Mouse (Mus musculus) lung, postnatal 4 days (tissue): ENCODE results near the gene Ctrb1.

Experiments
- DNase-seq, 2 experiments: peaks; one replicate each; pipeline ENCODE4 v3.0.0; 2021

The Ctrb1 gene

DNA sequence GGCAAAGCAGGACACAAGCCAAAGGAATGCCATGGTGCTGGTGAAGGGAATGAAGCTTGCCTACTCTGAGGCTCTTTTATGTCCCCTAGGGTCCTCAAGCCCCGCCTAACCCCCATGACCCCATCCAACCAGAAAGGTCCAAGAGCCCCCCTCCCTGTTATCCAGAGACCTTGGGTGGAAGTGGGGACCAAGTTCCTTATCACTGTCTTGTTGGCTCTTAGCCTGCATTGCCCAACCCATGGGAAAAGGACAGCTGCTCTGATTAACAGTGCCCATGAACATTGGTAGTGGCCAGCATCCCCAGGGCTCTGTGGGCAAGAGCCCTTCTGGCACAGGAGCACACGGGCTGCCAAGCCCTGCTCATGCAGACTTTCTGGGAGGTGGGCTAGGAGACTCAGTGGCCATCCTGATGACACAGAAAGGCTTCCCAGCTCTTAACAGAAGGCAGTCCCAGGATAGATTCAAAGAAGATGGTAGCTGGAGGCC, at the start of gene Ctrb1:
Gene Ctrb1, minus strand, starts transcription at position 51 of the 486 bp plus-strand sequence.
- DNase-seq = no peak

DNA sequence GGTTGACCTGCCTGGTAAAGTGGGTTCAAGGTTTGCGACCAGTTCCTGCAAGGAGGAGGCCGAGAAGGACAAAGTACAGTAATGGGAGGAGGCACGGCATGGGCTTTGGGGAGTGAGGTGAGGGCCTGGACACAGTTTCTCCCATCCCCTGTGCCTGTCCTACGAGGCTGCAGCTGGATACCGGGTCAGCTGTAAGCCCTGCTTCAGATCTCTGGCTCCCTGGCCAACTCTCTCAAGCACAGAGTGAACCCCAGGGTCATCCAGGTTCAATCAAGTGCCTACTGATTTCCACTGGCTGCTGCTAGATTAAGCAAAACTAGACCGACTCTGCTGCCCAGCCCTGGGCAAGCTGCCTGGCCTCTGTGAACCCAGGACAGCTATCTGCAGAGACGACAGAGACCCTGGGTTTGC, 49.5 kb upstream of the Ctrb1 start:
- peak in 1 of 2 experiments; percentile 22 for DNase-seq

DNA sequence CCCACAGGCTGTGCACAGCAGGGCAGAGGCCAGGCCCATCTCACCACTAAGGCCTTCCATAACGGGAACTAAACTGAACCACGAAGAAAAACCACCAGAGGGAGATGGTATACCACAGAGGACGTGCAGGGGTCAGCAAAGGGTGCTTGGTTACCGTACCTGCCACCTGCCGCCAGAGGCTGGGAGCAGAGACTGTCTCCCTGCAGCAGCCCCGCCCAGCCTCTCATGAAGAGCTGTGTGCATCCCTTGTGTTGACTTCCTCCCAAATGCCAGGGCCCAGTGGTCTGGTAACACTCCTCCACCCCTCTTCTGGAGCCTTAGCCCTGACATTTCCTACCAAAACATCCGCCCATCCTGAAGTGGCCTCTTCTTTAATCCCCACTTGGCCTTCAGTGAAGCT, 48.8 kb upstream of the Ctrb1 start:
- peak in 1 of 2 experiments; percentile 40 for DNase-seq

DNA sequence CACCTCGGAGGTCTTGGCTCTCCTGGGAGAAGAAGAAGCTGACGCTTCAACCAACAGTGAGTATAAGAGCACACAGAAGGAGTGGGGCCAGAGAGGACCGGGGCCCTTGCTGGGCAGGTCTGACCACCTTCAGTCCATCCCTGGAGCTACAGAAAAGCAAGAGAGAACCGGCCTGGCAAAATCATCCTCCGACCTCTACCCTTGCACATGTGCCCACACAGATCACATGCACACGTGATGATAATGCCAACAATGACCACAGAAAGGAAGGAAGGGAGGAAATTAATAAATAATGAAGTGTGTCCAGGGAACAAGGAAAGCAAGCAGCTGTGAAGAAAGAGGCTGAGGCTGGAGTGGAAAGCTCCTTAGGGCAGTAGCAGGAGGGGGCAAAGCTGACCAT, 48.1 kb upstream of the Ctrb1 start:
- peak in 1 of 2 experiments; percentile 20 for DNase-seq

DNA sequence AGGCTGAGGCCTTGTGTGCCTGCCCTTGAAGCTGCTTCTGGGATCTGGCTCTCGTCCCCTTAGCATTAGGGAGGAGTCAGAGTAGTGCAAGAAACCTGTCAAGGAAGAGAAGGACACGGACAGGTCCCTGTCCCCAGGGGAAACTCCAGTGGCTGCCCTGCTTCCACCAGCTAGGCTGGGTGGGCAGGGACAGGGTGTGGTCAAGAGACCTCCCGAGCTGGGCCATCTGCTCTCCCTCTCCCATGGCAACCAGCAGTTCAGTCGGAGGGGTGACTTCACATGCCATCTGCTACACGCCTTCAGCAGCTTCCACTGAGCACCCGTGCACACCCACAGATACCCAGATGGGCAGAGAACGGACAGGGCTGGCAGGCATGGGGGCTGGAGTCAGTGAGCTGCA, 45.5 kb upstream of the Ctrb1 start:
- DNase-seq = peak in 1 of 2 experiments; percentile 42

DNA sequence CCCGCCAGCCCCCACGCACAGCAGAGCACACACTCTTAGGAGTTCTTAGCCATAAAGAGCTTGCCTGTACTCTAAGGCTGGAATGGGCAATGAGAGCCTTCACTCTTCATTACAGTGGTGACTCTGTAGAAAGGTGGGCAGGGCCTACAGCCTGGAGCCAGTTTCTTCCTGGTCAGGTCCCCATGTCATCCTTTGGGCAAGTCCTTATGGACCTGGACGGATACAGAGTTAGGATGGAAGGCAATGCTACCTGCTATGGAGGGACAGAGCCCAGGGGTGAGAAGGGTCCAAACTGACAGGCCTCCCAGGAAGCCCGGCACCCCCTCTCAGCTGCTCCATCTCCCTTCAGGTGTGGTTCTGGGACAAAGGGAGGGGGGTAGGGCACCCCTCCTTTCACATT, 45.0 kb upstream of the Ctrb1 start:
- peak in 1 of 2 experiments; percentile 19 for DNase-seq

DNA sequence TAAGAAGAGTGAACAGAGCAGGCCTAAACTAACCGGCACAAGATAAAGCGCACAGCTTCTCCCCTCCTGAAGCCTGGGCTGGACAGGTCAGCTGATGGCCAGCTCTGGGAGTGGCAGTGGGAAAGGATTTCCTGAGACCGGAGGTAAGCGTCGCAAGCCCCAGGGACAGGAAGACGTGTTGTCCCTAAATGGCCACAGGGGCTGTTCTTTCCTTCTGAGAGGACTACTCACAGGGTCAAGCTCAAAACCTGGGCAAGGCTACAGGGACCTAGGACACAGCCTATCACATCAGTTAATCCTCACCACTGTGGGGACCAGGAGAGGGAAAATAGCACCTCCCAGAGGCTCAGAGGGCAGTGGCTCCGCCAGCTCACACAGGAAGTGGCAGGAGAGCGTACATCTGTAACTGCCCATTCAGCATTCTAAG, 44.5 kb upstream of the Ctrb1 start:
- DNase-seq = peak; percentile 65 to 74

DNA sequence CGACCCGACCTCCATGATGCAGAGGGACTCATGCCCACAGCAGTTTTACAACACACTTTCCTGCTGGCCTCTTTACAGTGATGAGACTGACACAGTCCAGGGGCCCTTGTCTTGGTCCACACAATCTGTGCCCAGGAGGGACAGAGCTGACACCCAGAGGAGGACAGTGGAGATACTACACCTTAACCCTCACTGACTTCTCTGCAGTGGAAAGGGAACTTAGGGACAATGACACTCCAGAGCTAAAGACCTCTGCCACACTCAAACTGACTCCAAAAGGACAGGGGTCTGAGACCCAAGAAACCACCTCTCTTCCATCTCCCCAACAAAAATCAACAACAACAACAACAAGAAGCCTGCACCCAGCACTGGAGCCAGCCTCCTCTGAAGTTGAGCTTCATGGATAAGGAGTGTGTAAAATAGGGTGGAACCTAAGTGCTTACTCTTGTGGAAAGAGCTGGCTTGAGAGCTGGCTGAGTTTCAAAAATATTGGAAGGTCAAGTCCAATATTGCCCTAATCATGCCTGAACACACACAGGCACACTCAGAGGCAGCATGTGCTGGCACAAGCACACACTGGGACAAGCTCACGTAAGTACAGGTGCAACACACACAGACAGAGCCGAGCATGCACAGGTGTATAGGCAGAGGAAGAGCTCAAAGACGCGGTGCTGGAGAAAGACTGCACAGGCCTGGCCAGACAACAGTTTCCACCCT, 43.6 kb upstream of the Ctrb1 start:
- peak in 1 of 2 experiments; percentile 32 for DNase-seq

DNA sequence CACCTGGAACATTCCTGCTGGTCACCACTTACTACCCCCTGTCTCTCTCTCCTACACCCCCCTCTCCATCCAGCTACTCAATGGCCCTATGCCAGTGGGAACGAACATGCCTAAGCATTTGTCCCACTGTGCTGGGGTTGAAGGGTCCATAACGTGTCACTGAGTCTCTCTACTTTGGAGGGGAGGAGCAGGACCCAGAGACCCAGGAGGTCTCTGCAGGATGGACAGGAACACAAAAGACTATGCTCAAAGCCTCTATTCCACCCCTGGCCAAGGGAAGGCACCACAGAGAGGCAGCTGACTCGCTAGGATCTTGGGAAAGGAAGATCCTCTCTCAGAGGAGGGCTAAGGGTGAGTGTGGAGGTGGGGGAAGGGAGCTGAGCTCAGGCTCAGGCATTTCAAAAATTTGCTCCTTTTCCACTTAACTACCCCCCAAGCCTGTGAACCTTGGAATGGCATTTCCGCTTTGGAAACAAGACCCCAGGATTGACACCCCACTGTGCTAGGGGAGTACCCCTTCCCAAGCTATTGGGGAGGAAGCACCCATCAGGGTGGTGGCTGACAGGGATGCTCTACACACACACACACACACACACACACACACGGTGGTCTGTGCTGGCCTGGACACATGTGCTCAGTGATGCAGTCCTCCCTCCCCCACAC, 42.9 kb upstream of the Ctrb1 start:
- peak in 1 of 2 experiments; percentile 49 for DNase-seq

DNA sequence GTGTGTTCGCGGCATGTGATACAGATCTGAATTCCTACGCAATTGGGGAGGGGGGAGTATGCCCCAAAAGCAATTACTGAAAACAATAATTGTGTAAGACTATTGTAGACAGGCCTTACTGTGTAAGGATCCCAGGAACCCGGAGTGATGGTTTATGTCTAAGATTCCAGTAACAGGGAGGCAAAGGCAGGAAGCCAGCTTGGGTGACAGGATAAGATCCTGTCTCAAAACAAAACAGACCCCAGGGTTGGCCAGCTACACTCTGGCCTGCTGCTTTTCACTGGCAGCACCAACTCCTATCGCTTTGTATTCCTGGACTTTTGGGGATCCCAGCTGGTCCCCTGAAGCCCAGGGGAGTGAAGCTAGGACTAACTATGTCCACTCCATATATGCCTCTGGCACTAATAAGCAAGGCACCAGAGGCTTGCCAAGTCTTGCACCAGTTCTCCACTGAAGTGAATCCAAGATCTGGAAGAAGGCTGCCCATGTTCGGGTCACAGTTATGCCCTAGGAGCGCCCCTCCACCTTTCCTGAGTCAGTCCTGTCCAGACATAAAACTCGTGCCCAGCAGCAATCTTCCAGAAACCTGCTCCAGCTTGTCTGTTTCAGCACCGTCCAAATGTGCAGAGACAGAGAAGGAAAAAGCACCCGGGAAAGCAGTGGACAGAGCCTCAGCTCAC, 41.7 kb upstream of the Ctrb1 start:
- peak; percentile 55 to 62 for DNase-seq

DNA sequence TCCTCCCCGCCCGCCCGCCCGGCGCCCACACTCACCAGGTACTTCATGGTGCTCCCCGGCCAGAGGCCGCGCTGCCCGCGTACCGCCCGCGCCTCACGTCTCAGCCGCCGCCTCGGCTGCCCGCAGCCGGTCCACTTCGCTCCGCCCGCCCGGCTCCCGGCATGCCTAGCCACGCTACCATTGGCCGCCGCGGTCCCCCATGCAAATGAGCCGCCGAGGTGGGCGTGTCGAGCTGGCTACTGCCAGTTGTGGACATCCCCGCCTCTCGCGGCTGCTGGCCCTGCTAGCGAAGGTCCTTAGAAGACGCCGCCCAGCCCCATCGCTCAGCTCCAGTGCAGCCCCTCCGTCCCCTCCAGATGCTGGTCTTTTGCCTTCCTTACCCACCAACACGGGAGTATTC, 41.2 kb upstream of the Ctrb1 start:
- DNase-seq = peak; percentile 97 to 98

DNA sequence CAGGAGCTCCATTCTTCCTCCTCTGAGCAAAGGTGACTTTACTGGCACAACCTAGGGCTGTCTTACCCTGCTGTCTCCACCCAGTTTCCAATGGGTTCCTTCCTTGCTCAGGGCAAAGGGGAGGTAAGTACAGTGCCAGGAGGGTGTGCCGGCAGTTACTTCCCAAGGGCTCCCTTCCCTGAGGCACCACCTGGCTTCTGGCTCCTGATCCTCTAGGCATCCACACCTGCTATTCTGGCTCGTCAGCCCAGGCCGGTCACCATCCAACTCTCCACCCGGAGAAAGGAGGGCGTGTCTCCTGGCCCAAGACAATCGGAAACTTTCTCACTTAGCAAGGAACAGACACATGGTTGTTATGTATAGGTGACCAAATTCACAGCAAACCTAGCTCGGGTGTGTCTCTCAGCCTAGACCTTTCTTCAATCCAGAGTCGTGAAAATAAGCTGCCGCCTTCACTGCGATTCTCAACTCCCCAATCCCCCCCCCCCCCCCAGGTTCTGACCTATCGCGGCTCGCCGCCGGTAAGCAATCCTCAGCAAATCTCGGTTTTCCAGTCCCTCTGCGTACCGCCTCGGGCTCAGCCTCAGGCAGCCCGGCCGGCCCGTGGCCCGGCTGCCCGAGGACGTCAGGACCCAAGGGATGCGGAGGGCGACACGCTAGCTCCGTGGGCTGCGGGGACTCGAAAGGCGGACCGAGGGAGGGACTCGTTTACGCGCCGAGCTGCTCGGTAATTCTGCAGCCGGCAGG, 40.6 kb upstream of the Ctrb1 start:
- peak; percentile 42 to 57 for DNase-seq

DNA sequence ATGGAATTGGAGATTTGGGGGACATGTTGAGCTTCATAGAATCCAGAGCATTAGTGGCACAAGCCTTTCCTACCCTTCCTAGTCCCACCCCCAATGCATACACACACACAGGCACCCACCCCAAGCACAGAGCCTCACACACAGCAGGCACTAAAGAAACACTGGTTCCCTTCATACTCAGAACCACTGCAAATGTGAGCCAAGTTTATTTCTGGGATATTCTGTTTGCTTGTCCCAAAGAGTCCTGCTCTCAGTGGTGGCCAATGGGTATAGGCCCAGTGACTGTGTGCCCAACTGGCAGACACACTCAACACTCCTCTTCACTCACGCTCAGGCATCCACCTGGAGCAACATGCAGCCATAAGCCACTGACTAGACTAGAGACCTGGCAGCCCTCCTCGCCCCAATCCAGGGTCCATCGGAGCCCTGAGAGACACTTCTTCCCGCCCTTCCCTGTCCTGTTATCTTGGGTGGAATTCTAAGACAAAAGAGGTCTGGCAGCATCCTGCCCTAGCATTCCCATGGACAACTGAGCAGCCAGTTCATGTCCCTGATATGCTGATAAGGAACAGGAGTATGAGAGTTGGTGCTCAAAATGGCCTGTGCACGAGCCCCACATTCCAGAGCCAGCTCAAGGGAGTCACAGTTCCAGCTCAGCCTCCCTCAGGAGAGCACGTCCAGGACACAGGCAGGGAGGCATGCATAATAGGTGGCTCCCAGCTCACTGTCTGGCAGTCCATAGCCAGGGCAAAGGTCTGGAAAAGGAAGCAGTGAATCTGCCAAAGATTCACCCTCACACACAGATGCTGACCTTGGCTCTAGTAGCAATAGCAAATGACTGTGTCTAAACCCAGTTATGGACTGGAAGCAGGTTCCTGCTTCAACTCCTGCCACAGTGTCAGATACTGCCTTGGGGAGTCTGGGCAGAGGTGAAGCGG, 38.7 kb upstream of the Ctrb1 start:
- DNase-seq = peak in 1 of 2 experiments; percentile 28

DNA sequence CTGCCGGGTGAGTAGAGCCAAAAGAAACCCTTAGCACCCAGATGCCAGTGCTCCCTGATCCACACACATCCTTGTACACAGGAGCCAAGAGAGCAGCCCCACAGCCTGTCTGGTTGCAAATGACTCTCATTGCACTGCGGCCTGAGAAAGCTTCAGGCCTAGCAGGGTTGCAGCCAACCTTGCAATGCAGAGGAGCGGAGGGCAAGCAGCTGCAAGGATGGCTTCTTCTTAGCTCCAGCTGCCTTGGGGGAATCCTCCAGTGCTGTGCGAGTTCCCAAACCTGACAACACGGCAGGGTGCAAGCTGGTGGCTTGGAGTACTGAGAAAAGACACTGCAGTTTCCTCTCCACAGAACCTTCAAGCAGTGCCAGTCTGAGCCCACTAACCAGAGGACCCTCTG, 37.7 kb upstream of the Ctrb1 start:
- no peak for DNase-seq

DNA sequence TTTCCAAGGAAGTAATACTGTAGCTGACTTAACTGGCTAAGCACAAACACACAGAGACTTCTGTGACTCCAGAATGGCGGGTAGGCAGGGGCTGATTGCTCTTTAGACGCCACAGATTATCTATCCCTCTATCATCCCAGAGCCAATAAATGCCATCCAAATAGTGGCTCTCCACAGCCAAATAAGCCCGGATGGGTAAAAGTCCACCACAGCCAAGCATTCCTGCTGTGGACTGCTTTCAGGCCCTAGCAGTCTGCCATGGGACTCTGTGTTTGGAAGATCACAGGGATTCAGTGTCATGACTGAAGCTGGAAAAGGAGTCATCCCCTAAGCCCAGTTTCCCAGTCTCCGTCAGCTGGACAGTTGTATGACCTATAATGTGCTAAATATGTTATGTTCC, 36.7 kb upstream of the Ctrb1 start:
- DNase-seq = no peak

DNA sequence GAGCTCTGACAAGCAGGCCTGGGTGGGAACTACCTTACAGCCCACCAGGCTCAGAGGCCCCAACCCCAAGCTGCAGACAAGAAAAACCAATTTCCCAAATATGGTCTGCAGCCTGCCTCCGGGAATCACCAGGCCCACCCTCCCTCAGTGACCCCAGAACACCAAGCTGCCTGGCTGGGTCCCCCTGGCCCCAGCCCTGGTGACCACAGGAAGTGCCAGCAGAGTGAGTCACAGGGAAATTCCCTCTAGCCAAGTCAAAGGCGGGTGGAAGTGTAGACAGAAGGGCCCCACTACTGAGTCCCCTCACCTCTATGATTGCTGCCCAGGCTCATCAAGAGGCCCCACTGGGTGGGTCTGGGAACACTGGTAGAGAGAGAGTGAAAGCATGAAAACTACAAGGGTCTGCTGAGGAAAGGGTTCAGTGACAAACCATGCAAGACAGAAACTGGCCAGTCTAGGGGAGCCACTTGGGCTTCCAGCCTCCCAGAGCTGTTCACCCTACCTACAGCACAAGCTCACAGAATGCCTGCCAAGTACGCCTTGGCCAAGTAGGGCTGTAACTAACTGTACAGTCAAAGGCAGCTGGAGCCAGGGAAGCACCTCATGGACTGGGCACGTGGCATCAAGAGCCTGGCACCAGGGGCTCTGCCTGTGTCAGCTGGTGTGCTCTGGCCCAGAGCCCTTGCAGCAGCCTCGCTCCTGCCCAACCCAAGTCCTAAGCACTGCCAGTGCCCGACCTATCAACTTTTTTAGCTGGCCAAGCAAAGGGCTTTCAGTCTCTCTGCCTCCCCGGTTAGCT, 35.5 kb upstream of the Ctrb1 start:
- DNase-seq = peak; percentile 69 to 86

DNA sequence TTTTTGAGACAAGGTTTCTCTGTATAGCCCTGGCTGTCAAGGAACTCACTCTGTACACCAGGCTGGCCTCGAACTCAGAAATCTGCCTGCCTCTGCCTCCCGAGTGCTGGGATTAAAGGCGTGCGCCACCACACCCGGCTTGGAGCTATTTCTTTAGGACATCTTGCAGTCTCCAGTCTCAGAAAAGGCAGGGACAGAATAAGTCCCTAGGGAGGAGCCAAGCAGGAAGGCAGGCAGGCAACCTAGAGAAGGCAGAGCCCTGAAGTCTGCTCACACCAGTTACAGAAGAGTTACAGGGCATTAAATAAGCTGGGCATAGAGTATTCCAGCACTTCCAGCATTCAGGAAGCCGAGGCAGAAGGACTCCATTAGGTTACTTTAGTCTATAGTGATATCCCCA, 34.5 kb upstream of the Ctrb1 start:
- no peak for DNase-seq

DNA sequence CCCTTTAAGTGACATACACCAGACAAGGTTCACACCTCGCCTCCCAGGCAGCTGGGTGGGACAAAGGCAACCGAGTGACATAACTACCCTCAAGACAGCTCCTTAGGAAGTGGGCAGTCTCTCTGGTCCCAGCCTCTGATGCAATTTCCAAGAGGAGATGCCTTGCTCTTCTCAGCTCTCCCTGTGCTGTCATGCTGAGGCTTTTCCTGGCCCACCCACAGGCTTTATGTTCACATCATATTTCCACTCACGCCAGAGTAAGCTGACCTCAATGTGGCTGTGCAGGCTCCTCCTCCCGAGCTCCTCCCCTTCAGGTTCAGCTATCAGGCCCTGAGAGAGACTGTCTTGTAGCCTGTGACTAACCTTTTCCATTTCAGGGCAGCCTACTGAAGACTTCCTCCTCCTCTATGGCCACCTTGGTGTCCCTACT, 29.3 kb upstream of the Ctrb1 start:
- peak; percentile 42 to 65 for DNase-seq

DNA sequence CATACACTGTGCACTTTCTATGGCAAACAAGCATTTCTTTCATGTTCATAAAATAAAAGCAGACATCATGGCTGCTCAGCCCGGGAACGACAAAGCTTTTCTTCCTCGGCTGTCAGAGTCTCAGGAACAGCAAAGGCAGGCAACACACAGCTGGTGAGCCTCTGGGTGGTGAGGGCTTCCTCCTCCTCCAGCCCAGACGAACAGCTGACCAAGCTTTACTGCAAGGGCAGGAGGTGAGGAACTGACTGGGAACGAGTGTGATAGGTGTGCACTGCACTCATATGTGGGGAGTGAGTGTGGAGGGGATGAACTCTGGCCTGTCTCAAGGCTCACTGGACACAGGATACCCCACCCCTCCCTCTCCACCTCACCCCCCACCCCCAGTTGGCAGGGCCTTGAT, 28.1 kb upstream of the Ctrb1 start:
- peak in 1 of 2 experiments; percentile 21 for DNase-seq

DNA sequence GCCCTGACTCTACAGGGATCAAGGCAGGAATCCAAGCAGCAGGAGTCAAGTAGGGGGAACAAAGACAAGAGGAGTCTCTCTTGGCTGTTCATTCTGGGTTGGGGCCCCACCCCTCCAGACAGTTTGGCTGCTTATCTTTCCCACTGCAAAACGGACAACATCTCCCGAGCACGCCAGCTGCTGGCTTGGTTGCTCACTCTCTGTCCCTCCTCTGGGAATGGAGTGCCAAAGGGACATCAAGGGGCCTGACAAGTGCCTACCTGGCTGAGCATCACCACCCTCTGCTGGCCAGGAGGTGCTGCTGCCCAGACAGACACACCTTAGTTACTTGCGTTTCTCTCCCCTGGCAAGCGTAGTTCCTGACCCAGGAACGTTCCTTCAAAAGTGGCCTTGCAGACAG, 27.1 kb upstream of the Ctrb1 start:
- peak; percentile 52 to 73 for DNase-seq

DNA sequence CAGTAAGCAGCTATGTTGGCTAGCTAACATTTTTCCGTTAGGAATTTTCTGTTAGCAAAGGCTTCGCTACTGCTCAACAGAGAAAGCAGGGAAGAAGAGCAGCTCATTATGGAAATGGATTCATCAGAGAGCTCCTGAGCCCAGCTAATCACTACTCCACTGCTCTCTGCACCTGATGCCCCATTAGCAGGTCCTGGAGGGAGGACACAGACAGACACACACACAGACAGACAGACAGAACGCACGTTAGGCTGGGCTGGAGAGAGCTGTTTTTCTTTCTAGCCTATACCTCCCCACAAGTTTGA, 26.6 kb upstream of the Ctrb1 start:
- DNase-seq = peak in 1 of 2 experiments; percentile 5
